Mouse (Mus musculus): ENCODE measurements around the gene Cep164.

Gene Cep164

GRCm38 (mm10) chr9:45838434-45839138 is 10.1 kb upstream of the Cep164 start, which contains the start of gene Bace1:
TSS of gene Bace1 (plus strand) at chr9:45838580.
- DNase-seq (ENCODE audit: low read depth), result peak; percentile 91

- DNase-seq (ENCODE audit: low read depth), result no peak
Measured at GRCm38 (mm10) chr9:45838069-45838433, 9.6 kb upstream of the Cep164 start.

- no peak for DNase-seq (ENCODE audit: low read depth)
Measured at GRCm38 (mm10) chr9:45833461-45833860, 5.0 kb upstream of the Cep164 start.

GRCm38 (mm10) chr9:45832898-45833297 is 4.4 kb upstream of the Cep164 start:
- no peak for DNase-seq (ENCODE audit: low read depth)

- DNase-seq (ENCODE audit: low read depth), result peak; percentile 86
Measured at GRCm38 (mm10) chr9:45829107-45829506, 616 bp upstream of the Cep164 start.

GRCm38 (mm10) chr9:45827663-45828290 is 714 bp downstream of the Cep164 start:
- DNase-seq (ENCODE audit: low read depth), result peak; percentile 68

- no peak for DNase-seq (ENCODE audit: low read depth)
Measured at GRCm38 (mm10) chr9:45818406-45819011, 10.0 kb downstream of the Cep164 start.

GRCm38 (mm10) chr9:45815525-45815924 is 13.0 kb downstream of the Cep164 start:
- no peak for DNase-seq (ENCODE audit: low read depth)

- no peak for DNase-seq (ENCODE audit: low read depth)
Measured at GRCm38 (mm10) chr9:45815113-45815512, 13.4 kb downstream of the Cep164 start.

- no peak for DNase-seq (ENCODE audit: low read depth)
Measured at GRCm38 (mm10) chr9:45811946-45812345, 16.5 kb downstream of the Cep164 start.

GRCm38 (mm10) chr9:45807761-45808160 is 20.7 kb downstream of the Cep164 start:
- no peak for DNase-seq (ENCODE audit: low read depth)

- DNase-seq (ENCODE audit: low read depth), result no peak
Measured at GRCm38 (mm10) chr9:45807337-45807736, 21.2 kb downstream of the Cep164 start.

GRCm38 (mm10) chr9:45806847-45807246 is 21.6 kb downstream of the Cep164 start:
- no peak for DNase-seq (ENCODE audit: low read depth)

- no peak for DNase-seq (ENCODE audit: low read depth)
Measured at GRCm38 (mm10) chr9:45803070-45803774, 25.3 kb downstream of the Cep164 start.

GRCm38 (mm10) chr9:45799402-45799801 is 29.1 kb downstream of the Cep164 start:
- DNase-seq (ENCODE audit: low read depth), result no peak

- DNase-seq (ENCODE audit: low read depth), result peak; percentile 73
Measured at GRCm38 (mm10) chr9:45798467-45799164, 29.9 kb downstream of the Cep164 start.

GRCm38 (mm10) chr9:45797271-45797670 is 31.2 kb downstream of the Cep164 start:
- no peak for DNase-seq (ENCODE audit: low read depth)

- DNase-seq (ENCODE audit: low read depth), result peak; percentile 84
Measured at GRCm38 (mm10) chr9:45795722-45796121, 32.8 kb downstream of the Cep164 start.

GRCm38 (mm10) chr9:45793697-45794096 is 34.8 kb downstream of the Cep164 start:
- no peak for DNase-seq (ENCODE audit: low read depth)

- DNase-seq (ENCODE audit: low read depth), result no peak
Measured at GRCm38 (mm10) chr9:45792235-45792634, 36.3 kb downstream of the Cep164 start.

GRCm38 (mm10) chr9:45791456-45792142 is 36.9 kb downstream of the Cep164 start:
- DNase-seq (ENCODE audit: low read depth), result no peak

Data from NIH3T3 (cell line).